Mouse (Mus musculus): ENCODE results near the gene Maats1. TPM values are rescaled to one million over a fixed set of nuclear protein-coding genes. Genes with fewer than 3 reads are reported as not detected.

Maats1 gene
- 0.08 and 0.32 TPM in 2 replicates for polyA plus RNA-seq (2016; fragmentation: Nextera tagmentation; extraction: Ambion mirVana)

DNA sequence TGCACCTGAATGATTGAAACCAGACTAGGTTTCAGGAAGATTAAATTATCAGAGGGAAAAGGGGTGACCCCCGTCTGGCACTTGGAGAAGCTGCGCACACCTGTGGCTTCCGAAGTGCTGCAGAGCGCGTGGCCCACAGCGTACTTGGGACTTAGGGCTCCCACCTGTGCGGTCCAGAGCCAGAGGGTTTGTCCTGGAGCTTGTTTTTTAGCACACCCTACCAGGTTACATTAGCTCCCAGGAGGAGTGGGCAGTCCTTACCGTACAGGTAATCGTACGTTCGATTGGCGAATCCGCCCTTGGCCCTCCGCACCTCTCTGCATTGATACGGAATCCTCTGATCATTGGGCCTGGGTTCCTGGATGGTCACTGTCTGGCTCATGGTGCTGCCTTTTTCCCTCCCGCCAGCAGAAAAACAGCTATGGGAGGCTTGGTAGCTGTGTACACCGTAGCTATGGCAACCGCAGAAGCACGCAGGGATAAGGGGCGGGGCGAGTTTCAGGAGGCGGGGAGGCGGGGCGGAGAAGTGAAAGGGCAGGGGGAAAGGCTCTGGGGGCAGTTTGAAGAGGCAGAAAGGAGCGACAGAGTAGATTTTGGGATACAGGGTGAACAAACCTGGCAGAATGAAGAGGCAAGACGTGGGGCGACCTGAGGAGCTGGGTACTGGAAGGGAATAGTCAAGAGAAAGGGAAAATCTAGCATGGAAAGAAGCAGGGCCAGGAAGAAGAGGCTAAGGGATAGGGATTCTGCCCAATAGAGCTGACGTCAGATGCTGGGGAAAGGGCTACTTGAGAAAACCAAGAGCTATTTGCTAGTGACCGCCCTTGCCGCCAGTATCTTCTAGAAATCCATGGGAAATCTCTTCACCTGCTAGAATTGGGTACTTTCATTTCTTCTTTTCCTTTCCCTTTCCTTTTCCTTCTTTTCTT lies at the start of gene Maats1:
TSS of gene Maats1 (minus strand) at position 748 of the 929 bp plus-strand sequence.
- Histone ChIP-seq H3K27ac (no peak within 1 kb of the TSS), H3K27me3 (no peaks in the 10 kb centered on the region), H3K4me2 (replicated peaks) (peak within 1 kb of the TSS; percentile 72), H3K4me1 (peaks cover 10% of the 10 kb centered on the region; the same call in 1 of the 2 replicates), H3K4me3 (peak within 1 kb of the TSS; percentile 35), H3K36me3 (no peaks in the 10 kb centered on the region), H3K9ac (peak within 1 kb of the TSS; percentile 45), H3K9me3 (no peaks in the 10 kb centered on the region)
- WGBS: 9% methylated on average over 30 of the region's 30 CpGs
- peak; percentile 70 for ATAC-seq (ENCODE audit: insufficient number of reproducible peaks, insufficient read depth, low FRiP score, low TSS enrichment)

DNA sequence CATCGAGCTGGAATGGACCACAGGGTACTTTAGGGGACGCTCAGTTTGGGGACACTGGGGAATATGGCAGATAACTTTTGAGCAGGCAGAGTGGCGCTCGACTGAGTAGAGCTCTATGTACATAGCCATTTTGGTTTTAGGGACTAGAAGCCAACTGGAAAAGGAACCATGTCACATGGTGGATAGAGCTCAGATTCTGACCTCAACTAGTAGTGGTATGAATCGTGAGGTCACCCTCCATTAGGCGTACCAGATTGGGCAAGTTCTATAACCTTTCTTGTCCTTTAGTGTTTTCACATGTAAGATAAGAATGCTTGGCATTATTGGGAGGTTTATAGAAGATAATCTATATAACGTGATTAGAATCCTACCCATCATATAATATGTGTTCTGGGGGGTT lies 48.4 kb upstream of the Maats1 start:
- Histone ChIP-seq H3K9me3 (no peaks in the 10 kb centered on the region), H3K27ac (no peak overlapping the region), H3K4me3 (no peak overlapping the region), H3K27me3 (no peaks in the 10 kb centered on the region), H3K4me1 (no peaks in the 10 kb centered on the region), H3K9ac (no peak overlapping the region), H3K4me2 (replicated peaks) (no peak overlapping the region), H3K36me3 (no peaks in the 10 kb centered on the region)
- WGBS: 87% methylated on average over 7 of the region's 7 CpGs
- no peak for ATAC-seq (ENCODE audit: insufficient number of reproducible peaks, insufficient read depth, low FRiP score, low TSS enrichment)

DNA sequence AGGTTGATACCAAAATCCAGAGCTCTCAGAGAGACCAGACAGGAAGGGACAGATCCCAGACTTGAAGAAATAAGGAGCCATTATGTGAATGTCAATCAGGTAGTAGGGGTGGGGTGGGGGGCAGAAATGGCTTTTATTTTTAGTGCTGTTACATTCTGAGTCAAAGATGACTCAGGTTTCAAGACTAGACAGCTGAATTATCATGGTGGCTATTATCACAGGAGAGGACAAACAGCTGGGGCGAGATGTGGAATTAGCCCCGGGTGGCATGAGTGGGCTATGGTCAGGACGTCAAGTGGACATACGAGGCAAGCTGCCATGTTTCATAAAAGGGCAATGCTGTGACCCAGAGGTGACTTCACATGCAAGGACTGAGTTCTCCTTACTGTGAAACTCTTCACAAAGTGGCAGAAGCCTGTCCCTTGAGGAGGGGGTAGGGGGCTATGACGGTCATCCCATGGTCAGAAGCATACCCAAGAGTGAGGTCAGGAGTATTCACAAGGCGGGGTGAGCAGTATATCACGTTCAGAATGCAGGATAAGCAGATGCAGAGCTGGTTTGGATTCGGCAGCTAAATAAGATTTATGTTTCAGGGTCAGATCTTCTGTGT lies 47.4 kb upstream of the Maats1 start:
- Histone ChIP-seq H3K4me1 (no peaks in the 10 kb centered on the region), H3K36me3 (no peaks in the 10 kb centered on the region), H3K4me3 (no peak overlapping the region), H3K9ac (no peak overlapping the region), H3K27ac (no peak overlapping the region), H3K9me3 (no peaks in the 10 kb centered on the region), H3K27me3 (no peaks in the 10 kb centered on the region), H3K4me2 (replicated peaks) (no peak overlapping the region)
- no peak for ATAC-seq (ENCODE audit: insufficient number of reproducible peaks, insufficient read depth, low FRiP score, low TSS enrichment)
- WGBS: 75% methylated on average over 8 of the region's 8 CpGs

DNA sequence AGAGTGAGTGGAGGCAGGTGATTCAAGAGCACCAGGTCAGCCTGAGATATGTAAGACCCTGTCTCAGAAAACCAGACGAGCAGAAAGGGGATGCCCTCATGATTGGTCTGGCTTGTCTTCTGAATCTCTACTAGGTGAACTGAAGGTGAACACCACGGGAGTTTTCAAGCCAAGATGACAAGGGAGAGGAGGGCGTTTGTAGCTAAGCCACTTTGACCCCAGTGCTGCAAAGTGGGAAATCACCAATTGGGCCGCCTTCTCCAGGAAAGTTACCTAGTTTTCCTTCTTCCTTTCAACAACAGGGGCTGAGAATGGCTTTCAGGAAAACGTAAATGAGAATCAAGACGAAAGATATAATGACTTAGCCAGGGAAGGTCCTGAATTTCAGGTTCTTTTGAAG lies 46.8 kb upstream of the Maats1 start:
- Histone ChIP-seq H3K36me3 (no peaks in the 10 kb centered on the region), H3K9ac (no peak overlapping the region), H3K9me3 (no peaks in the 10 kb centered on the region), H3K4me1 (no peaks in the 10 kb centered on the region), H3K27me3 (no peaks in the 10 kb centered on the region), H3K27ac (no peak overlapping the region), H3K4me3 (no peak overlapping the region), H3K4me2 (replicated peaks) (no peak overlapping the region)
- WGBS: 70% methylated on average over 6 of the region's 6 CpGs
- no peak for ATAC-seq (ENCODE audit: insufficient number of reproducible peaks, insufficient read depth, low FRiP score, low TSS enrichment)

DNA sequence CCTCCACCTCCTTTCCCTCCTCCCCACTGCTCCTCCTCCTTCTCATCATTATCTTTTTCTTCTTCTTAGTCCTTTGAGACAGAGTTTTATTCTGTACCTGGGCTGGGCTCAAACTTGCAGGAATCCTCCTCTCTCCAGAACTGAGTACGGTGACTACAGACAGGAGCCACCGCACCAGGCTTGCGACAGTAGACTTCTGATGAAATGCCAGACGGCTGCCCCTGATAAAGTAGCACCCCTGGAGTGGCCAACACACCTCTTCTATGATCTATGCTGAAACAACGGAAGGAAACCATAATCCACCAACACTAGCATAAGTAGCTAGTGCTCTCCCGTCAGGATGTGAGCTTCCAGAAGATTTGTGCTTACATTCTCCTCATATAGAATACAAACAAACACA lies 45.4 kb upstream of the Maats1 start:
- WGBS: 93% methylated on average over 6 of the region's 6 CpGs

DNA sequence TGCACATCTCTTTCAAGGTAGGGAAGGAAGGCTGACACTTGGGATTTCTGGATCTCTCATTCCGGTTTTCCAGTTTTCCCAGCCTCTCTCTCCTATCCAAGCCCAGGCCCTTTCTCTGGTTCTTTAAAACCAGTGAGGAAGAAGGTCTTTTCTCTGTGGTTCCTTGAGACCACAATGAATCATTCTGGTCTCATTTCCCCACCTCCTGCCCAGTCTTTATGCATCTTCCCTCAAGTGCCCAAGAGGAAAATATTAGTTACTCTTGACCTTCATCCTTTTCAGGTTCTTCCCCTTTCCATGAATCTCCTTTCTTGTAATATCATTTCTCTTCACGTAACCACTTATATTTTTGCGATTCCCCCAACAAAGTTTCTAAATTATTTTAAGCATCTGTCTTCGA lies 43.8 kb upstream of the Maats1 start:
- ATAC-seq (ENCODE audit: insufficient number of reproducible peaks, insufficient read depth, low FRiP score, low TSS enrichment): no peak
- Histone ChIP-seq H3K4me1 (no peaks in the 10 kb centered on the region), H3K36me3 (no peaks in the 10 kb centered on the region), H3K9ac (no peak overlapping the region), H3K27me3 (no peaks in the 10 kb centered on the region), H3K9me3 (no peaks in the 10 kb centered on the region), H3K4me3 (no peak overlapping the region), H3K4me2 (replicated peaks) (no peak overlapping the region), H3K27ac (no peak overlapping the region)
- WGBS: 95% methylated on average over 4 of the region's 4 CpGs

More for the DNA sequence above, 45.4 kb upstream of the Maats1 start:
- H3K36me3 ChIP-seq: no peaks in the 10 kb centered on the region
- H3K9me3 ChIP-seq: no peaks in the 10 kb centered on the region
- no peak overlapping the region for H3K4me2 ChIP-seq (replicated peaks)
- ATAC-seq (ENCODE audit: insufficient number of reproducible peaks, insufficient read depth, low FRiP score, low TSS enrichment): no peak
- no peak overlapping the region for H3K27ac ChIP-seq
- H3K4me3 ChIP-seq: no peak overlapping the region
- no peak overlapping the region for H3K9ac ChIP-seq
- H3K4me1 ChIP-seq: no peaks in the 10 kb centered on the region
- H3K27me3 ChIP-seq: no peaks in the 10 kb centered on the region

DNA sequence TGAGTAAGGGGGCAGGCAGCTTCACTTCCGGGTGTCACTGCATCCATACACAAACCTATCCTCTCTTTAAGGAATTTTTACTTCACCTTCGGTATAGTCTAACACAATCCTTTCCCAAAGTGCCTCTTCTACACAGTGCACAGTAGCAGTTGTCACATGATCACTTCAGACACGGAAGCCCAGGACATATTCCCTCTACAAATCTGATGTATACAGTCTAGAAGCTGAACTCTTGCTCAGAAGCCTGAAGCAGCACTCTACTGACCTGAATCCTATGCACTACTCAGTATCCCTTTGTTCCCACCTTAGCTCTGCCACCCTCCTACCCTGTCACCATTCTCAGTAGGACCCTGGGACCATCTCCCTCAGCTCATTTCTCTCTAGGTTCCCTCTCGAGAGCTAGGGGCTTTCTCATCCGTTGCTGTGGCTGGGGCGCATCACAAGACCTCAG lies 43.3 kb upstream of the Maats1 start:
- no peaks in the 10 kb centered on the region for H3K27me3 ChIP-seq
- no peak overlapping the region for H3K9ac ChIP-seq
- no peaks in the 10 kb centered on the region for H3K36me3 ChIP-seq
- WGBS: 86% methylated on average over 6 of the region's 6 CpGs
- no peak overlapping the region for H3K4me2 ChIP-seq (replicated peaks)
- no peak for ATAC-seq (ENCODE audit: insufficient number of reproducible peaks, insufficient read depth, low FRiP score, low TSS enrichment)
- no peak overlapping the region for H3K4me3 ChIP-seq
- no peak overlapping the region for H3K27ac ChIP-seq
- no peaks in the 10 kb centered on the region for H3K9me3 ChIP-seq
- H3K4me1 ChIP-seq: no peaks in the 10 kb centered on the region

DNA sequence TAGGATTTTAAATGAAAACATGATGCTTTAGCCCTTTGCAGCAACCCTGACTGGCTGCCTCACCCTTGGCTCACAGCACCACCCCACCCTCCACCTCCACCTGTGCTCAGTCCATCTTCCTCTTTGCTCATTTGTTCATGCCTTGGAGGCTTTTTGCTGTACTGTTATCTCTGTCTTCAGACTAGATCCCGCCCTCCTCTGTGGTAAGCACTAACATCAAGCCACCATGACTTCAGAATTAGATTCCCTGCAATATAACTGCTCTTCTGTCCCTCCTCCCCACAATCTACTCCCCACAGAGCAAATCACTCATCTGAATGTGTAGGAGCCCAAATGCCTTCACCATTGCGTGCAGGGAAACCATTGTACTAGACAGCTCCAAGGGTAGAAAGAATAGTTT lies 41.7 kb upstream of the Maats1 start:
- no peak for ATAC-seq (ENCODE audit: insufficient number of reproducible peaks, insufficient read depth, low FRiP score, low TSS enrichment)
- Histone ChIP-seq H3K4me3 (no peak overlapping the region), H3K27ac (no peak overlapping the region), H3K4me2 (replicated peaks) (no peak overlapping the region), H3K9ac (no peak overlapping the region), H3K4me1 (no peaks in the 10 kb centered on the region), H3K36me3 (no peaks in the 10 kb centered on the region), H3K9me3 (no peaks in the 10 kb centered on the region), H3K27me3 (no peaks in the 10 kb centered on the region)
- WGBS: 85% methylated on average over 2 of the region's 2 CpGs

DNA sequence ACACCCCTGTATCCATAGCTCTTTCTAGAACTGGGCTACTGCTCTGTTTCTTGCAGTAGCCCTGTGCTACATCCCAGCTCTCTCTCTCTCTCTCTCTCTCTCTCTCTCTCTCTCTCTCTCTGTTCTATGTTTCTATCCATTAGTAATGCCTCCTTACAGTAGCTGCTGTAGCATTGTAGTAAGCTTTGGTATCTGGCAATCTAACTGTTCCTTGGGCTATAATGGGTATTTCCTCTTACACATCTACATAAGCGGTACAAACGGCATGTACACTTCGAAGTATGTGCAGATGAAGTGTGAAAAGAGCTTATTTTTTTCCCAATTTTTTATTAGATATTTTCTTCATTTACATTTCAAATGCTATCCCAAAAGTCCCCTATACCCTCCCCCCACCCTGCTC lies 38.0 kb upstream of the Maats1 start:
- Histone ChIP-seq H3K4me3 (no peak overlapping the region), H3K4me1 (peaks cover 8% of the 10 kb centered on the region; the same call in 1 of the 2 replicates), H3K27ac (no peak overlapping the region), H3K9me3 (no peaks in the 10 kb centered on the region), H3K36me3 (no peaks in the 10 kb centered on the region), H3K9ac (no peak overlapping the region), H3K27me3 (no peaks in the 10 kb centered on the region), H3K4me2 (replicated peaks) (no peak overlapping the region)
- WGBS: 96% methylated on average over 3 of the region's 3 CpGs
- ATAC-seq (ENCODE audit: insufficient number of reproducible peaks, insufficient read depth, low FRiP score, low TSS enrichment): no peak

DNA sequence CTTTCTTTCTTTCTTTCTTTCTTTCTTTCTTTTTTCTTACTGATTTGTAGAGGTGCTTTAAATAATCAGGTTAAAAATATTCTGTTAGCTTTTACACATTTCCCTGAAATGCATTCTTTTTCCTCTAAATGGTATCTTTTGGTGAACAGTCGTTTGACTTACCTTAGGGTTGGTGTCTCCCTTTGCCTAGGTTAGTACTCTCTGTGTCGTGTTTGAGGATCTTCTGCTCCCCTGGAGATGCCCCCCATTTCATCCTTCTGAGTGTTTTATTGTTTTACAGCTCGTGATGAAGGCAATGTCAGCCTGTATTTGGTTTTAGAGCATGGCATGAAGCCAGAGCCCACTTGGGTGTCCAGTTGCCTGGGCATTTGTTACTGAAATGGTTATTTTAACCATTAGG lies 37.5 kb upstream of the Maats1 start:
- Histone ChIP-seq H3K36me3 (no peaks in the 10 kb centered on the region), H3K27me3 (no peaks in the 10 kb centered on the region), H3K9me3 (no peaks in the 10 kb centered on the region), H3K4me1 (peaks cover 8% of the 10 kb centered on the region; the same call in 1 of the 2 replicates), H3K27ac (no peak overlapping the region), H3K4me3 (no peak overlapping the region), H3K9ac (no peak overlapping the region), H3K4me2 (replicated peaks) (no peak overlapping the region)
- ATAC-seq (ENCODE audit: insufficient number of reproducible peaks, insufficient read depth, low FRiP score, low TSS enrichment): no peak
- 69% methylated on average over 3 of the region's 3 CpGs for WGBS

DNA sequence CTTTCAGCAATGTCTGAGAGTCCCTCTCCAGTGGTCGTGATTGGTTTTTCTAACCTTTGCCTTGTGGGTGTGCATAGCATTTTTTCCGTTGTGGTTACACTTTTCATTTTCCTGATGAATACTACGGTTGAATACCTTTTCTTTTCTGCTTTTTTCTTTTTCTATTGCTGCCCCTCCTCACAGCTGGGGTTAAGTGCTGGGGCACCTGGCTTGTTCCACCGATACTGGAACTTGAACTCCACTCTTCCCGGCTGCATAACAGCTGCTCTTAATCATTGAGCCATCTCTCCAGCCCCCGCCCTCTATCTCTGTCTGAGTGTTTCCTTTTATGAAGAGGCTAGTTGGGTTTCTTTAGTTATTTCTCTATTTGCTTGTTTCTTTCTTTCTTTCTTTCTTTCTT lies 37.1 kb upstream of the Maats1 start:
- H3K27ac ChIP-seq: no peak overlapping the region
- no peaks in the 10 kb centered on the region for H3K27me3 ChIP-seq
- no peak overlapping the region for H3K4me3 ChIP-seq
- H3K9ac ChIP-seq: no peak overlapping the region
- H3K4me1 ChIP-seq: peaks cover 8% of the 10 kb centered on the region; the same call in 1 of the 2 replicates
- 27% methylated on average over 6 of the region's 6 CpGs for WGBS
- no peaks in the 10 kb centered on the region for H3K36me3 ChIP-seq
- no peak overlapping the region for H3K4me2 ChIP-seq (replicated peaks)
- ATAC-seq (ENCODE audit: insufficient number of reproducible peaks, insufficient read depth, low FRiP score, low TSS enrichment): no peak
- H3K9me3 ChIP-seq: no peaks in the 10 kb centered on the region

DNA sequence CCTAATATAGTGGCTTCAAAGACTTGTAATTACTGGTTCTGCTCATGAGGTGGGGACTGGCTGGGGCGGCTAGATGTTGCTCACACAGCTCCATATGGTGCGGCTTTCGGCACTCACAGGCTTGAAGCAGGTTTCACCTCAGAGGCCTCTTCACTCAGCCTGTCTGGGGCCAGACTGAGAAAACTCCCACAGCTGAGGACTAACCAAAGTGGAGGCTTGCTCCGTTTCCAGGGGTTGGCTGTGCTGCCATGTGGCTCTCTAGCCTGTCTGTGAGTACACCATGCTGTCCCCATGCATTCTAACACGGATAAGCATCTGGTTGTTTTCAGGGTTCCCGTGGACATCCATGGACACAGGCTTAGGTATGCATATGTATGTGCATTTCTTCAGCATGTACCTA lies 36.6 kb upstream of the Maats1 start:
- WGBS: 72% methylated on average over 6 of the region's 6 CpGs
- H3K27ac ChIP-seq: no peak overlapping the region
- no peak overlapping the region for H3K9ac ChIP-seq
- H3K4me2 ChIP-seq (replicated peaks): no peak overlapping the region
- no peaks in the 10 kb centered on the region for H3K36me3 ChIP-seq
- ATAC-seq (ENCODE audit: insufficient number of reproducible peaks, insufficient read depth, low FRiP score, low TSS enrichment): 0 out of 2 replicates have a peak, but pooled peaks have one; percentile 17
- H3K27me3 ChIP-seq: no peaks in the 10 kb centered on the region
- H3K4me1 ChIP-seq: peaks cover 8% of the 10 kb centered on the region; the same call in 1 of the 2 replicates
- H3K9me3 ChIP-seq: no peaks in the 10 kb centered on the region
- no peak overlapping the region for H3K4me3 ChIP-seq
